Comparison of ENCODE assay signal across 9 mouse cellular contexts in the genomic region with DNA sequence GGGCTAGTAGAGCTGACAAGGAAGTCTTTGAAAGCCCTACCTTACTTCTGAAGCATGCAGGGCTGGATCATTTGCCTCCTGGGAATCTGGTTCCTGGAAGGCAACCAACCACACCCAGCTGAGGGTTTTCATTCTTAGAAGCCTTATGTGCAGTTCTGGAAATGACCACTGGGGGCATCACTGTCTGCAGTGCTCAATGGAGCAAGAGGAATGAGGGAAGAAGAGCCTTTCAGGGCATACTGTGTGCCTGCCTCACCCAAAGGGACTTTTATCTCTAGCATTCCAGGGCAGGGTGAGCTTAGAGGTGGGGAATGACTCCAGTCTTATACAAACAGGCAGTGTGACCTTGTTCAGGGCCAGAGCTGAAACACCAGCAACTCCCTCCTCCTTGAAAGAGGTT. TPM values are rescaled to one million over a fixed set of nuclear protein-coding genes. Genes with fewer than 3 reads are reported as not detected.
DNase-seq lines count a peak whose midpoint lies in the region; ATAC-seq lines count a peak whose summit lies in the region.
"Had no signal": no experiment of that assay in that cellular context is flagged by ENCODE, and none has a peak within 500 bp of the region (broad histone marks: within the 10 kb centered on the region; RNA-seq: fewer than 3 reads in every experiment).

No protein-coding gene starts in this region.

- H3K9me3 ChIP-seq in neural tube, embryonic 15.5 days (replicated peaks): no peaks in the 10 kb centered on the region
- H3K9me3 ChIP-seq in limb, embryonic 11.5 days (ENCODE audit: control insufficient read depth, low read length): no peaks in the 10 kb centered on the region
- H3K9me3 ChIP-seq: heart, embryonic 15.5 days had no signal

- no peak overlapping the region for H3K4me3 ChIP-seq in neural tube, embryonic 15.5 days (replicated peaks)
- H3K4me3 ChIP-seq in limb, embryonic 11.5 days (ENCODE audit: low read depth, low read length): no peak overlapping the region
- H3K4me3 ChIP-seq: heart, embryonic 15.5 days had no signal

- H3K4me2 ChIP-seq in neural tube, embryonic 15.5 days: no peak overlapping the region
- H3K4me2 ChIP-seq in limb, embryonic 11.5 days (ENCODE audit: low read depth, severe bottlenecking): no peak overlapping the region
- H3K4me2 ChIP-seq: heart, embryonic 15.5 days had no signal

- DNase-seq in neural tube, embryonic 10.5 days (ENCODE audit: extremely low spot score, low spot score): peak; percentile 70
- DNase-seq in adrenal gland, adult 2 months: peak; percentile 71
- DNase-seq in embryo, embryonic 11.5 days (ENCODE audit: low read depth, low spot score): peak; percentile 45
- DNase-seq in hindlimb bud, embryonic 11.5 days (ENCODE audit: extremely low spot score, low read depth, low spot score): peak; percentile 41
- peak; percentile 79 for DNase-seq in limb, embryonic 11.5 days (ENCODE audit: low spot score)
- peak; percentile 34 for DNase-seq in retina, adult 2 months (ENCODE audit: low read depth, low spot score)
- DNase-seq in urinary bladder, postnatal 36 days (ENCODE audit: low spot score in 2 of 2): peak; percentile 46 to 54

- no peak for ATAC-seq in neural tube, embryonic 15.5 days (ENCODE audit: low FRiP score)
- no peak for ATAC-seq in limb, embryonic 11.5 days (ENCODE audit: insufficient number of reproducible peaks, low FRiP score, low TSS enrichment, low read depth)

- H3K27ac ChIP-seq in neural tube, embryonic 15.5 days (replicated peaks): no peak overlapping the region
- no peak overlapping the region for H3K27ac ChIP-seq in limb, embryonic 11.5 days (replicated peaks; ENCODE audit: low read depth, low read length)
- H3K27ac ChIP-seq: heart, embryonic 15.5 days had no signal

- no peak overlapping the region for H3K9ac ChIP-seq in neural tube, embryonic 15.5 days (replicated peaks)
- no peak overlapping the region for H3K9ac ChIP-seq in limb, embryonic 11.5 days (ENCODE audit: low read length)
- H3K9ac ChIP-seq: heart, embryonic 15.5 days had no signal

- no peaks in the 10 kb centered on the region for H3K4me1 ChIP-seq in neural tube, embryonic 15.5 days
- H3K4me1 ChIP-seq in limb, embryonic 11.5 days (ENCODE audit: control insufficient read depth, insufficient read depth, low read length): no peaks in the 10 kb centered on the region
- H3K4me1 ChIP-seq: heart, embryonic 15.5 days had no signal

- H3K27me3 ChIP-seq in neural tube, embryonic 15.5 days (replicated peaks): no peaks in the 10 kb centered on the region
- no peaks in the 10 kb centered on the region for H3K27me3 ChIP-seq in limb, embryonic 11.5 days (ENCODE audit: control insufficient read depth, insufficient read depth, low read length)
- H3K27me3 ChIP-seq: heart, embryonic 15.5 days had no signal

- no peaks in the 10 kb centered on the region for H3K36me3 ChIP-seq in neural tube, embryonic 15.5 days
- no peaks in the 10 kb centered on the region for H3K36me3 ChIP-seq in limb, embryonic 11.5 days (ENCODE audit: control insufficient read depth, insufficient read depth, low read length)
- H3K36me3 ChIP-seq: heart, embryonic 15.5 days had no signal

RNA-seq across cellular contexts. Expression of a gene that starts 5.2 kb away (rescaled TPM):
- polyA plus RNA-seq in neural tube, embryonic 15.5 days (2015; fragmentation: Nextera tagmentation; extraction: Ambion mirVana): not detected in 2 replicates
- total RNA-seq in adrenal gland, adult 2 months (2021): 1 to 10 TPM in 1 of 2 experiments, under 1 TPM in 1; 0.41 to 1.8 TPM
- 4.8 and 6.2 TPM in 2 replicates for polyA plus RNA-seq in adrenal gland, adult 2 months (2012; rRNA removed)
- polyA plus RNA-seq in limb, embryonic 11.5 days (2014; fragmentation: Nextera tagmentation; extraction: Ambion mirVana): not detected in 2 replicates
- polyA plus RNA-seq: heart, embryonic 15.5 days had no signal

RNA-seq across cellular contexts. Expression of a gene that starts 11.9 kb away (rescaled TPM):
- 162 and 177 TPM in 2 replicates for polyA plus RNA-seq in neural tube, embryonic 15.5 days (2015; fragmentation: Nextera tagmentation; extraction: Ambion mirVana)
- total RNA-seq in adrenal gland, adult 2 months (2021): 10 to 100 TPM; 36.7 to 46.1 TPM
- polyA plus RNA-seq in adrenal gland, adult 2 months (2012; rRNA removed): 134 and 139 TPM in 2 replicates
- 73.9 and 79.2 TPM in 2 replicates for polyA plus RNA-seq in limb, embryonic 11.5 days (2014; fragmentation: Nextera tagmentation; extraction: Ambion mirVana)

RNA-seq across cellular contexts. Expression of a gene that starts 12.1 kb away (rescaled TPM):
- not detected in 2 replicates for polyA plus RNA-seq in neural tube, embryonic 15.5 days (2015; fragmentation: Nextera tagmentation; extraction: Ambion mirVana)
- total RNA-seq in adrenal gland, adult 2 months (2021): not detected
- polyA plus RNA-seq in adrenal gland, adult 2 months (2012; rRNA removed): not detected in 2 replicates
- polyA plus RNA-seq in limb, embryonic 11.5 days (2014; fragmentation: Nextera tagmentation; extraction: Ambion mirVana): not detected in 2 replicates
- polyA plus RNA-seq: heart, embryonic 15.5 days had no signal

RNA-seq across cellular contexts. Expression of a gene that starts 18.0 kb away (rescaled TPM):
- not detected in 2 replicates for polyA plus RNA-seq in neural tube, embryonic 15.5 days (2015; fragmentation: Nextera tagmentation; extraction: Ambion mirVana)
- not detected for total RNA-seq in adrenal gland, adult 2 months (2021)
- not detected in 2 replicates for polyA plus RNA-seq in adrenal gland, adult 2 months (2012; rRNA removed)
- polyA plus RNA-seq in limb, embryonic 11.5 days (2014; fragmentation: Nextera tagmentation; extraction: Ambion mirVana): not detected in 2 replicates
- polyA plus RNA-seq: heart, embryonic 15.5 days had no signal

RNA-seq across cellular contexts. Expression of a gene that starts 36.9 kb away (rescaled TPM):
- polyA plus RNA-seq in neural tube, embryonic 15.5 days (2015; fragmentation: Nextera tagmentation; extraction: Ambion mirVana): not detected in 2 replicates
- total RNA-seq in adrenal gland, adult 2 months (2021): not detected
- polyA plus RNA-seq in adrenal gland, adult 2 months (2012; rRNA removed): not detected in 2 replicates
- not detected in 2 replicates for polyA plus RNA-seq in limb, embryonic 11.5 days (2014; fragmentation: Nextera tagmentation; extraction: Ambion mirVana)
- polyA plus RNA-seq: heart, embryonic 15.5 days had no signal
